Mouse (Mus musculus) spleen, adult 2 months (tissue): ENCODE results near the gene Olfr76. TPM values are rescaled to one million over a fixed set of nuclear protein-coding genes. Genes with fewer than 3 reads are reported as not detected.
"Not testable (repeated sequence)": the region's sequence is repeated elsewhere in the genome, so short reads cannot be mapped to it uniquely, and the experiment has no call there.

Experiments used
- DNase-seq, 2 experiments: peaks; one replicate each; pipeline versions ENCODE4 v3.0.0 to v3.0.0-alpha.2; 2012 to 2021; ENCODE audit warnings: low spot score in 2 of 2, low read depth in 1 of 2
- H3K27ac ChIP-seq: fragments of 200-500 bp; 2 replicates; pipeline ENCODE4 v1.5.1; 2012; ENCODE audit warnings: low read length, inconsistent platforms; ENCODE audit not compliant: insufficient read depth
- H3K27me3 ChIP-seq: fragments of 200-500 bp; 2 replicates; pipeline ENCODE4 v1.6.1; 2012; ENCODE audit warnings: mild to moderate bottlenecking, moderate library complexity, low read length, inconsistent platforms; ENCODE audit not compliant: control insufficient read depth, insufficient read depth
- H3K36me3 ChIP-seq: fragments of 200-500 bp; 2 replicates; pipeline ENCODE4 v1.6.1; 2012; ENCODE audit warnings: mild to moderate bottlenecking, low read length, inconsistent platforms; ENCODE audit not compliant: control insufficient read depth, insufficient read depth
- H3K4me1 ChIP-seq: fragments of 200-500 bp; 2 replicates; pipeline ENCODE4 v1.6.1; 2011; ENCODE audit warnings: inconsistent platforms; ENCODE audit not compliant: control insufficient read depth, insufficient read depth, insufficient read length
- H3K4me3 ChIP-seq: fragments of 200-500 bp; 2 replicates; pipeline ENCODE4 v1.5.1; 2011; ENCODE audit warnings: mild to moderate bottlenecking, inconsistent platforms; ENCODE audit not compliant: insufficient read depth, insufficient read length; ENCODE audit errors: extremely low read depth
- CTCF ChIP-seq: fragments of 200-500 bp; IDR thresholded peaks from 2 replicates; pipeline ENCODE4 v1.5.1; 2011; ENCODE audit warnings: mild to moderate bottlenecking, inconsistent platforms; ENCODE audit not compliant: insufficient read depth, insufficient read length, insufficient replicate concordance; ENCODE audit errors: extremely low read depth
- POLR2A ChIP-seq: fragments of 200-500 bp; IDR thresholded peaks from 2 replicates; pipeline ENCODE4 v1.6.1; 2011; ENCODE audit warnings: low read depth, low read length, inconsistent platforms
- WGBS: fragments of 180-500 bp; shearing (Covaris S2); methylation state at CpG from one replicate; pipeline ENCODE4 v1.1.7; 2018; 5-methylcytosine and 5-hydroxymethylcytosine counted together
- polyA plus RNA-seq: library from polyadenylated mRNA; depleted of rRNA; stranded (reverse); fragments of >200 nt; gene quantifications from 2 replicates; pipeline ENCODE4 v1.2.3, GENCODE M21; 2012; rRNA removed

The Olfr76 gene
- polyA plus RNA-seq = not detected in 2 replicates

DNA sequence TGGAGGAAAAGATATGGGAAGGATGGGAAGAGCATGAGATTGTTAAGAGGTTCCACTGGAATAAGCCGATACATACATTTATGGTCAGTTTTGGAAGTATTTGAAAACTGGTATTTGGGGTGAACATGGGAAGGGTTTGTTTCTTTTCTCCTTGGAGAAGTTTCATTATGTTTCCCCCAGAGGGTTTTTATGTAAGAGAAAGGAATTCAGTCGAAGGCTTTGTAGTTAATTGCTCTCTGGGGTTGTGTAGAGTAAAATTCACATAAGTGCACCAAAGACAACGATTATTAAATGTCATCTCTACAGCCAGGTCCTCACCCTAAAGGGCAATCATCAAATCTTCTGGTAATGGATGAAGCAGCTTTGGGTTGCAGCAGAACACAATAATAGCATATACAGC is at the start of gene Olfr76:
Gene Olfr76 (minus strand): TSS at position 101 of the 400 bp plus-strand sequence.
- 75% methylated on average over 3 of the region's 3 CpGs for WGBS
- H3K4me1 ChIP-seq = no peaks in the 10 kb centered on the region
- DNase-seq = no peak
- TF ChIP-seq POLR2A = no peak
- H3K27me3 ChIP-seq = no peaks in the 10 kb centered on the region
- no peak within 1 kb of the TSS for H3K27ac ChIP-seq
- H3K4me3 ChIP-seq = no peak within 1 kb of the TSS
- H3K36me3 ChIP-seq = no peaks in the 10 kb centered on the region

DNA sequence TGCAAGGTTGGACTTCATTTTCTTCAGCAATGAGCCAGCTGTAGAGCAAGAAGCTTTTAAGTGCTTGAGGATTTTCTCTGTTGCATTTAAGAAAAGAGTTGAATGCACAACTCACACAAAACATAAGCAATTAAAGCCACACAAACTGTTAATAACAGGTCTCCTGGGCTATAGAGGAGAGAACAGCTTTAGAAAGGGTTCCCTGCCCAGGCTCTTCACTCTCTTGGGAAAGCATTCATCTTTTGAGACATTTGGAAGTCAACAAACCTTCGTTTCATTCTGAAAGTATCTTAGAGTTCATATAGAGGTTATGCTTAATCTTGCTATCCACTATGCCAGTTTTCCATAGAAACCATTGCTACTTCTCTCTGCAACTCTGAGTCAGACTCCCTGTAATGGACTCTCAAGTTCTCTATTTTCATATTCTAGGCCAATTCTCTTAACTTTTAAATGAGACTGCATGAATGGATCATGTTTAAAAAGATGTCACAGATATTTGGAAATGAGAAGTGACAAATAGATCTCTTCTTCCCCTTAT is 47.1 kb upstream of the Olfr76 start, which contains the start of gene Olfr1555-ps1:
Gene Olfr1555-ps1 (minus strand): TSS at position 51 of the 538 bp plus-strand sequence.
- not testable (repeated sequence) for H3K4me1 ChIP-seq, H3K4me3 ChIP-seq, H3K27ac ChIP-seq, H3K36me3 ChIP-seq, H3K27me3 ChIP-seq, DNase-seq
- WGBS = 33% methylated on average over 1 of the region's 1 CpGs

DNA sequence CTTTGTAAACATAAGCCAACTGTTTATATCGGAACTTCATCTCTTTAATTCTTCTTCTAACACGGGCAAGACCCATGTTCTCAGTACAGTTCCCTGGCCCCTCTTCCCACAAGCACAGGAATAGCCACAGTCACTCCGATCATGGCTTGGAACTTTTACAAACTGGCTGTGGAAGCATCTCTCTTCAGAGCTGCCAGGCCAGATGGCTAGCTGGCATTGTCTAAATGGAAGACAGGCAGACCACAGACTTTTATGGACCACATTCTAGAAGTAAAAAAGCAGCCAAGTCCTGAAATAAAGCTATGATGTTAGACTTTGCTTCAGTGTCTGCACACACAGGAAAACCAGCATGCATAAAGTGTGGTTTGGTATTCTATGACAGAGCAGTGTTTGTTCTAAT is 22.4 kb upstream of the Olfr76 start:
- Histone ChIP-seq H3K27me3 (no peaks in the 10 kb centered on the region), H3K4me3 (no peak overlapping the region), H3K4me1 (no peaks in the 10 kb centered on the region), H3K27ac (no peak overlapping the region), H3K36me3 (no peaks in the 10 kb centered on the region)
- no peak for DNase-seq
- 92% methylated on average over 3 of the region's 3 CpGs for WGBS
- TF ChIP-seq POLR2A (no peak), CTCF (no peak)

DNA sequence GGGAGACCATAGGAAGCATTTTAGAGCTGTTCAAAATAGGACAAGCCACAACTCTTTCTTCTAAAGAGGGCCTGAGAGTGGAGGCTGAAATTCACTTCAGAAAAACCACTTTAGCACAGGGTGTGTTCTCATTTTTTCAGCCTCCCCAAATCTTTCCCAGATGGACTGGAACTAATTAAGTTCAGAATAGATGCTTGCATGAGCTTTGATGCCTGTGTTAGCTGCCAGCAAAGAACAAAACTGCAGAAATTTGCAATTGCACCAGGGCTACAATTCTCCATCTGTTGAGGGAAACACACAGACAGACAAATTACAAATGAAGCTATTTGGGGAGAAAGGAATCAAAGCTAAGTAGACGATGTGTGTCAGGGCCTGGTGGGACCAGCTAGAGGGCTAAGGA is 20.4 kb upstream of the Olfr76 start:
- TF ChIP-seq CTCF = no peak
- no peak for TF ChIP-seq POLR2A
- Histone ChIP-seq H3K4me3 (no peak overlapping the region), H3K4me1 (no peaks in the 10 kb centered on the region), H3K36me3 (no peaks in the 10 kb centered on the region), H3K27ac (no peak overlapping the region), H3K27me3 (no peaks in the 10 kb centered on the region)
- DNase-seq = no peak
- WGBS = 88% methylated on average over 1 of the region's 1 CpGs

DNA sequence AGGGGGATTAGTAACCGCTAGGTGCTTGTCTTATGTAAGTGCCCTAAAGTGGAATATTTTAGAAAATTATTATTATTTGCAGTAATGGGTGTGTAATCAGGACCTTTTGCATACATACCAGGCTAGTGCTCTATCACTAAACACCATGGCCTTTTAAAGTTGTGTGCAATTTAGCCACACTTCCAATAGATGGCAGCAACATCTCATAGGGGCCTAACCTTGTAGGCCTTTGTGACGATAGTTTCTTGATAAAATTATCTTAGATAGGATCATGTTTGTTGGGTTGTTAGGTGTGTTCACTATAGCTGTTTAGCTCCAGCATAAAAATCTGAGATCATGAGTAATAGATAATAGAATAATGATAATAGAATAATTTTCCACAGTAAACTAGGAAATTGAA is 11.3 kb upstream of the Olfr76 start:
- no peaks in the 10 kb centered on the region for H3K4me1 ChIP-seq
- 39% methylated on average over 2 of the region's 2 CpGs for WGBS
- no peak for DNase-seq
- no peak overlapping the region for H3K4me3 ChIP-seq
- no peak overlapping the region for H3K27ac ChIP-seq
- no peaks in the 10 kb centered on the region for H3K36me3 ChIP-seq
- H3K27me3 ChIP-seq = no peaks in the 10 kb centered on the region; the same call in 1 of the 2 replicates
- TF ChIP-seq POLR2A (no peak), CTCF (no peak)

DNA sequence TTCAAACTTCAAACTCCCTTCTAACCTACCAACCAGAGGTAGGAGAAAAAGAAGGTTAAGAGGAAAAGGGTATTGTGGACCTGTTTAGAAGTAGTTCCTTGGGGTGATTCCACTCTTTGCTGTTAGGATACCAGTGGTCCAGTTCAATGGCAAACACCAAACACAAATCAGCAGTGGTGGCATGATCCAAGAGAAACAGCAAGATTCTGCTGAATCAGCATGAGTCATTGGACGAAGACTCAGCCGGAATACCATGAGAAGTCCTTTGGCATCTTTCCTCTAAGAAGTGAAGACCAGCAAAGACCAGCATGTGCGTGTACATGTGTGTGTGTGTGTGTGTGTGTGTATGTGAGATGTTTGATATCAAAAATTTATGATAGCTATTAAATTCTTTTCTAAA is 6.5 kb downstream of the Olfr76 start:
- no peak for DNase-seq
- Histone ChIP-seq H3K36me3 (no peaks in the 10 kb centered on the region), H3K4me1 (no peaks in the 10 kb centered on the region), H3K4me3 (no peak overlapping the region), H3K27me3 (no peaks in the 10 kb centered on the region), H3K27ac (no peak overlapping the region)
- TF ChIP-seq CTCF (no peak), POLR2A (no peak)
- WGBS = 88% methylated on average over 3 of the region's 3 CpGs

DNA sequence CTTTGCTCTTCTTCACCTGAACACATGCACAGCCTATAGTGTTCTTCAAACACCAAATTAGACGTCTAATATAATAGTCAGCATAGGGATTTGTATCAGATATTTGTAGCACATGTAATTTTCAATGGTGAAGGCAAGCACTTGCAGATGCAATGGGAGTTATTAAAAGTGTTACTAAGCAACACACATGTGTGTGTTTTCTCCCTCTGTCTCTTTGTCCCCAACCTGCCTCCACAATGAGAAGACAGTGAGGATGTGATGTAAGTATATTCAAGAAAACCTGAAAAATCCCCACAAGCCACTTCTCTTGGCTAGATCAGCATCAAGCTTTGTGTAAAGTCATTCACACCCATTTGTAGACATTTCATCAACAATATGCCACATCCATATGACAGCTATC is 7.2 kb downstream of the Olfr76 start, which contains the start of gene Olfr1428:
Gene Olfr1428 (minus strand): TSS at position 101 of the 400 bp plus-strand sequence.
- Histone ChIP-seq H3K27ac (no peak within 1 kb of the TSS), H3K4me3 (no peak within 1 kb of the TSS), H3K27me3 (no peaks in the 10 kb centered on the region), H3K36me3 (no peaks in the 10 kb centered on the region), H3K4me1 (no peaks in the 10 kb centered on the region)
- TF ChIP-seq CTCF = no peak
- no peak for TF ChIP-seq POLR2A
- WGBS = 76% methylated on average over 1 of the region's 1 CpGs
- DNase-seq = no peak
